ENCODE assay signal across 25 mouse cellular contexts in the genomic region with DNA sequence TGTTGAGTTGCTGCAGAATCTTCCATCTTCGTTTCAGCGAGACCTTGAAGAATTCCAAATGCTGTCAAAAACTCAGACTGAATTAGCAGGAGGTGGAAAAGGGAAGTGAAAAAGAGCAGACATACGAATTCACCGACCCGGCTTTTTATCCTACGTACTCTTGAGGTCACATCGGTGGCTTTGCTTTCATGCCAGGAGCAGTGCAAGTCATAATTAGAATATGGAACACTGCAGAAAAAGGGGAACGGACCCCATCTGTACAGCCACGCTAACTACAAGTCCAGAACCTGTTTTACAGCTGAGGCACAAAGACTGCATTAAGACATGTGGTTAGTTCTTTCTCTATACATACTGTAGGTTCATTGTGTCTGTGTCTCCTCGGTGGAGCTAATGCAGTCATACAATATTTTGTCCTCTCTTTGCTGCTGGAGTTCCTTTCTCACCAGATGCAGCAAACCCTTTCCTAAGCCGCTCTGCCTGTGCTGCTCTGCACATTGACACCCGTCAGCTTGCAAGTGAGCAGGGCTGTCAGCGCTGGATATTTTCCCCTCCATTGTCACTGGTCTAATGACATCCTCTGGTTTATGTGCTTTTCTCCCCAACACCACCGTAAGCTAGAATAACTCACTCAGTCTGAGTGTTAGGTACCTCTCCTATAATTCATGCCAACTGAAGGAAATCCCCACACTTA.
DNase-seq lines count a peak whose midpoint lies in the region; ATAC-seq and TF ChIP-seq lines count a peak whose summit lies in the region.
"Had no signal": no experiment of that assay in that cellular context is flagged by ENCODE, and none has a peak within 500 bp of the region (broad histone marks: within the 10 kb centered on the region; RNA-seq: fewer than 3 reads in every experiment).

No protein-coding gene starts in this region.

- WGBS in forebrain, embryonic 15.5 days, result 71% methylated on average over 14 of the region's 14 CpGs
- 68% methylated on average over 14 of the region's 14 CpGs for WGBS in forebrain, embryonic 14.5 days
- WGBS in neural tube, embryonic 15.5 days, result 76% methylated on average over 14 of the region's 14 CpGs
- WGBS in limb, embryonic 10.5 days, result 66% methylated on average over 14 of the region's 14 CpGs
- 76% methylated on average over 14 of the region's 14 CpGs for WGBS in lung, postnatal 0 days

- H3K36me3 ChIP-seq in forebrain, embryonic 15.5 days, result no peaks in the 10 kb centered on the region
- H3K36me3 ChIP-seq in forebrain, embryonic 14.5 days (ENCODE audit: control insufficient read depth, insufficient read depth, low read length), result no peaks in the 10 kb centered on the region
- no peaks in the 10 kb centered on the region for H3K36me3 ChIP-seq in neural tube, embryonic 15.5 days
- no peaks in the 10 kb centered on the region for H3K36me3 ChIP-seq in limb, embryonic 10.5 days
- no peaks in the 10 kb centered on the region for H3K36me3 ChIP-seq in splenic B cell, adult 2 months (ENCODE audit: control insufficient read depth, insufficient read depth, low read length, poor library complexity, severe bottlenecking)
- H3K36me3 ChIP-seq in lung, postnatal 0 days (ENCODE audit: insufficient read depth, low read length), result no peaks in the 10 kb centered on the region
- H3K36me3 ChIP-seq: embryonic facial prominence, embryonic 12.5 days; hindbrain, embryonic 10.5 days; neural tube, embryonic 13.5 days had no signal

- no peaks in the 10 kb centered on the region for H3K4me1 ChIP-seq in forebrain, embryonic 15.5 days
- H3K4me1 ChIP-seq in forebrain, embryonic 14.5 days (ENCODE audit: control insufficient read depth, insufficient read depth, low read length), result 0 out of 2 replicates have a peak, but pooled peaks cover 5% of the 10 kb centered on the region
- no peaks in the 10 kb centered on the region for H3K4me1 ChIP-seq in neural tube, embryonic 15.5 days
- peaks cover 15% of the 10 kb centered on the region for H3K4me1 ChIP-seq in limb, embryonic 10.5 days
- H3K4me1 ChIP-seq in lung, postnatal 0 days (ENCODE audit: insufficient read depth, low read depth, low read length), result no peaks in the 10 kb centered on the region
- H3K4me1 ChIP-seq: embryonic facial prominence, embryonic 12.5 days; hindbrain, embryonic 10.5 days; neural tube, embryonic 13.5 days had no signal

- no peak for TF ChIP-seq EP300 in lung, postnatal 0 days (IDR thresholded peaks at IDR 0.05)

- H3K9me3 ChIP-seq in forebrain, embryonic 15.5 days, result no peaks in the 10 kb centered on the region
- no peaks in the 10 kb centered on the region for H3K9me3 ChIP-seq in forebrain, embryonic 14.5 days (replicated peaks; ENCODE audit: control insufficient read depth, low read length)
- H3K9me3 ChIP-seq in neural tube, embryonic 15.5 days (replicated peaks), result no peaks in the 10 kb centered on the region
- no peaks in the 10 kb centered on the region for H3K9me3 ChIP-seq in limb, embryonic 10.5 days (replicated peaks)
- no peaks in the 10 kb centered on the region for H3K9me3 ChIP-seq in lung, postnatal 0 days (ENCODE audit: low read length)
- H3K9me3 ChIP-seq: embryonic facial prominence, embryonic 12.5 days; hindbrain, embryonic 10.5 days; neural tube, embryonic 13.5 days had no signal

- H3K9ac ChIP-seq in forebrain, embryonic 15.5 days (replicated peaks), result no peak overlapping the region
- no peak overlapping the region for H3K9ac ChIP-seq in forebrain, embryonic 14.5 days (ENCODE audit: low read length)
- no peak overlapping the region for H3K9ac ChIP-seq in neural tube, embryonic 15.5 days (replicated peaks)
- H3K9ac ChIP-seq in lung, postnatal 0 days (replicated peaks; ENCODE audit: low read depth), result no peak overlapping the region
- H3K9ac ChIP-seq: embryonic facial prominence, embryonic 12.5 days; forebrain, postnatal 0 days; lung, embryonic 14.5 days; neural tube, embryonic 13.5 days had no signal

- no peak for DNase-seq in forebrain, embryonic 14.5 days (ENCODE audit: low spot score)
- no peak for DNase-seq in neural tube, embryonic 10.5 days (ENCODE audit: extremely low spot score, low spot score)
- DNase-seq in limb, embryonic 10.5 days (ENCODE audit: low spot score), result peak; percentile 40
- peak; percentile 17 for DNase-seq in splenic B cell, adult 2 months (ENCODE audit: low read depth, low spot score)
- no peak for DNase-seq in gastrocnemius, adult 8-10 months (ENCODE audit: low spot score in 2 of 2)
- DNase-seq in lung, postnatal 0 days (ENCODE audit: low spot score), result no peak
- DNase-seq: adrenal gland, postnatal 36 days; cerebellum, adult 2 months; cerebellum, postnatal 36 days; forebrain, postnatal 0 days; gastrocnemius, postnatal 10 days; heart, adult 2 months; lung, embryonic 14.5 days; lung, postnatal 4 days; right cerebral cortex, postnatal 14 days had no signal

- ATAC-seq in forebrain, embryonic 15.5 days (replicated peaks), result 0 out of 2 replicates have a peak, but pooled peaks have one; percentile 19
- ATAC-seq in forebrain, embryonic 14.5 days, result no peak
- peak; percentile 24; the same call in 1 of the 2 replicates for ATAC-seq in neural tube, embryonic 15.5 days (ENCODE audit: low FRiP score)
- no peak for ATAC-seq in lung, postnatal 0 days
- ATAC-seq: forebrain, postnatal 0 days; hindbrain, postnatal 0 days; intestine, postnatal 0 days had no signal

- H3K27ac ChIP-seq in forebrain, embryonic 15.5 days (replicated peaks), result no peak overlapping the region
- no peak overlapping the region for H3K27ac ChIP-seq in forebrain, embryonic 14.5 days (ENCODE audit: low read depth, low read length)
- no peak overlapping the region for H3K27ac ChIP-seq in neural tube, embryonic 15.5 days (replicated peaks)
- peak overlapping the region; percentile 37; the same call in 1 of the 2 replicates for H3K27ac ChIP-seq in limb, embryonic 10.5 days
- no peak overlapping the region for H3K27ac ChIP-seq in lung, postnatal 0 days (ENCODE audit: low read length)
- H3K27ac ChIP-seq: embryonic facial prominence, embryonic 12.5 days; heart, adult 2 months; hindbrain, embryonic 10.5 days; hindbrain, postnatal 0 days; neural tube, embryonic 13.5 days; stomach, postnatal 0 days had no signal

- H3K4me3 ChIP-seq in forebrain, embryonic 15.5 days, result no peak overlapping the region
- no peak overlapping the region for H3K4me3 ChIP-seq in forebrain, embryonic 14.5 days (ENCODE audit: low read depth, low read length)
- no peak overlapping the region for H3K4me3 ChIP-seq in neural tube, embryonic 15.5 days (replicated peaks)
- H3K4me3 ChIP-seq in limb, embryonic 10.5 days, result no peak overlapping the region
- H3K4me3 ChIP-seq in lung, postnatal 0 days (ENCODE audit: low read depth, low read length), result no peak overlapping the region
- H3K4me3 ChIP-seq: embryonic facial prominence, embryonic 12.5 days; heart, adult 2 months; hindbrain, embryonic 10.5 days; neural tube, embryonic 13.5 days had no signal

- no peak overlapping the region for H3K4me2 ChIP-seq in forebrain, embryonic 15.5 days (replicated peaks)
- no peak overlapping the region for H3K4me2 ChIP-seq in forebrain, embryonic 14.5 days (ENCODE audit: low read length)
- H3K4me2 ChIP-seq in neural tube, embryonic 15.5 days, result no peak overlapping the region
- no peak overlapping the region for H3K4me2 ChIP-seq in lung, postnatal 0 days (replicated peaks; ENCODE audit: low read depth, low read length)
- H3K4me2 ChIP-seq: embryonic facial prominence, embryonic 12.5 days; liver, embryonic 11.5 days; lung, embryonic 14.5 days; midbrain, embryonic 11.5 days; neural tube, embryonic 13.5 days had no signal

- no peak for TF ChIP-seq CTCF in lung, postnatal 0 days (IDR thresholded peaks at IDR 0.05)

- H3K27me3 ChIP-seq in forebrain, embryonic 15.5 days, result no peaks in the 10 kb centered on the region
- no peaks in the 10 kb centered on the region for H3K27me3 ChIP-seq in forebrain, embryonic 14.5 days (replicated peaks; ENCODE audit: control insufficient read depth, insufficient read depth, low read length)
- H3K27me3 ChIP-seq in neural tube, embryonic 15.5 days (replicated peaks), result no peaks in the 10 kb centered on the region
- H3K27me3 ChIP-seq in limb, embryonic 10.5 days (ENCODE audit: low read depth, poor library complexity, severe bottlenecking), result no peaks in the 10 kb centered on the region
- no peaks in the 10 kb centered on the region for H3K27me3 ChIP-seq in splenic B cell, adult 2 months (ENCODE audit: control insufficient read depth, insufficient read depth, low read length, poor library complexity, severe bottlenecking)
- H3K27me3 ChIP-seq in lung, postnatal 0 days (replicated peaks; ENCODE audit: insufficient read depth, low read length), result no peaks in the 10 kb centered on the region
- H3K27me3 ChIP-seq: embryonic facial prominence, embryonic 12.5 days; neural tube, embryonic 13.5 days had no signal

Comparison
In these comparisons a context has a peak if more than half of its experiments do, and no peak if none do; other contexts are left out.
1. ATAC-seq: peak in forebrain, embryonic 15.5 days (single experiment) and neural tube, embryonic 15.5 days (single experiment); none in forebrain, embryonic 14.5 days (single experiment) and lung, postnatal 0 days (single experiment).
2. DNase-seq: peak in limb, embryonic 10.5 days (single experiment) and splenic B cell, adult 2 months (single experiment); none in forebrain, embryonic 14.5 days (single experiment), neural tube, embryonic 10.5 days (single experiment), gastrocnemius, adult 8-10 months (0 of 2) and lung, postnatal 0 days (single experiment).